Mouse (Mus musculus) heart, adult 10 weeks (tissue): ENCODE data around the gene Bod1l. TPM values are rescaled to one million over a fixed set of nuclear protein-coding genes. Genes with fewer than 3 reads are reported as not detected.

ENCODE experiments used
- polyA plus RNA-seq: library from polyadenylated mRNA; stranded (reverse); fragments of 350-450 nt; fragmentation: Illumina TruSeq; extraction: RNeasy Lipid Tissue Mini Kit (QIAGEN cat#74804); gene quantifications from one replicate; pipeline ENCODE4 v1.2.3, GENCODE M21; 2014; ENCODE audit warnings: low read depth, low replicate concordance

The Bod1l gene
- 11.8 TPM for polyA plus RNA-seq

GRCm38 (mm10) chr5:41844147-41844529 is at the start of gene Bod1l:
Gene Bod1l, minus strand, starts transcription at chr5:41844315.

GRCm38 (mm10) chr5:41763731-41764721 is 80.1 kb downstream of the Bod1l start, which contains the start of gene Nkx3-2:
Gene Nkx3-2, minus strand, starts transcription at chr5:41764501.

Other genes starting within 250 kb of the Bod1l start
- gene Rab28, start 136.2 kb downstream of the Bod1l start, polyA plus RNA-seq: 112 TPM
- not detected for gene Nkx3-2, start 79.8 kb downstream of the Bod1l start, polyA plus RNA-seq
- gene Gm16223, start 223.6 kb upstream of the Bod1l start, polyA plus RNA-seq: not detected